Mouse (Mus musculus): Measurements from ENCODE around the gene March2.

The March2 gene

DNA sequence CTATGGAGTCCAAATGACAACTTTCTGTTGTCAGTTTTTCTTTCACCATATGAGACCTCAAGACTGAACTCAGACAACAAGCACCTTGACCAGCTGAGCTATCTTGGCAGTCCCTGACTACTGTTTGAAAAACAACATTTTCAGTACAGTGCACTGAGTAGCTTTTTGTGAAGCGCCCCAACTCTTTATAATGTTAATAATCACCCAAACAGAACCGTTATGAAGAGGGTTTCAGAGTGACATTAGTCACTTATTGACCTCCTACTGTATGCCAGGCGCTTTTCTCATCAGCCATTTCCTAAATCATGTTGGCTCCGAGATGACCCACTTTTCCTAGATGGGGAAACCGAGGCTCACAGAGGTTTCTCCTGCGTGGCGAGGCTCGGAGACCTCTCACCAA, 488 bp downstream of the March2 start:
- peak; percentile 63 for DNase-seq

DNA sequence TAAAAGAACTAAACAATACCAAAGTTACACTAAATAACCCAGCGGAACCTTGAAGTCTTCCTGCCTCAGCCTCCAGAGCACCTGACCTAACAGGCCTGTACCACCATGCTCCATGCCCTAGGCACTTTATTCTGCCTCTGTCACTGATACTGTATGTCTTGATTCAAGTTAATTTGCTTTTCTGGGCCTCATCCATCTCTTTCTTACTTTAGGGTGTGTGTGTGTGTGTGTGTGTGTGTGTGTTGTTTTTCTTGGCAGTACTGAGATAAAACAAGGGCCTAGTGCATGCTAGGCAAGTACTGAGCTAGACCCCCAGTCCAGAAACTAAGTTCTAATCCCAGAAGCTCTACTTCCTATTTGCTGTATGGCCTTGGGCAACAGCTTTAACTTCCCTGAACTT, 1.2 kb downstream of the March2 start:
- DNase-seq: no peak

DNA sequence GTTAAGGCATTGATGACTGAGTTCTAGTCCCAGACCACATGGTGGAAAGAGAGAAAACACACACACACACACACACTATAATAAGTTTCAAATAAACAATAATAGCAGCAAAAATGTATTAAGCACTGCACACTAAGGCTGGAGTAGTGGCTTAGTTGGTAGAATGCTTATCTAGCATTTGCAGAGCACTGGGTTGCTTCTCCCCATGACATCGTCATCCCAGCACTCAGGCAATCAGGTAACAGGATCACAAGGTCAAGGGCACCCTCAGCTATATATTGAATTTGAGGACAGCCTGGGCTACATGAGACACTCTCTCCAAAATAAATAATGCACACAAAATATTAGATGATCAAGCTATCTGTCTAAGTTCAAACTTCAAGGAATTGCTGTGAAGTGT, 3.7 kb downstream of the March2 start:
- DNase-seq: no peak

DNA sequence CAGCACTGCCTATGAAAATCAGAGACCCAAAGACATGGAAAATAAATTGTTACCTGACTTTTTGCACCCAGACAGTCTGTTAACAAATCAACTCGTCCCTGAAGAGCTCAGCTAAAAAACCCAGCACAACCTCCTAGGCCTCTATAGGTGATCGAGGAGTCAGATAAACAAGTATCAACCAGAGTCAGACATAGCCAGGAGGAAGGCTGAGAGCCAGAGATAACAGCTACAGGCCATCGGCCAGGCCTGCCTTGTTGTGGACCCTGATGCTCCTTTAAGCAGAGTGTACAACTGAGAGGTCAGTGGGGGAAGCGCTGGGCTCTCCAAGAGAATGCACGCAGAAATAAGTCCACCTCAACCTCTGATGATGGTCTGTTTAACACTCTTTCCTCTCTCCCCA, 5.2 kb downstream of the March2 start:
- no peak for DNase-seq

GRCm38 (mm10) chr17:33709834-33710233, 8.6 kb downstream of the March2 start:
- DNase-seq: no peak

DNA sequence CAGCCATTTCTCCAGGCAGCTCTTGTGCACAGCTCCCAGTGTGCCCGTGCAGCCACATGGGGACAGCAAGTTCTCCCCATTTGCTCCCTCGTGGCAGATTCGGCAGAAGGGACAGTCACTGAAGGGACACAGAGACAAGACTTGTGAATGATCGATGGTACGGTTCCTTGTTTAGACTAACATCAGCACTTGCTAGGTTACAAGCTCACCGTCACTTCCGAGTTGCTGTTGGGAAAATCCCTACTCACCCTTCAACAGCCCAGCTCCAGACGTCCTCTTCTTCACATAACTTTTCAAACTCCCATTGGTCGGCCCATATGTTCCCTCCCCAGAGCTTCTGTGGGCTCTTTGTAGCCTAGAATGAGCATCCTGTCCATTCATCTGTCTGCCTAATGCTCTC, 15.4 kb downstream of the March2 start:
- DNase-seq: no peak

GRCm38 (mm10) chr17:33702178-33702577, 16.3 kb downstream of the March2 start:
- DNase-seq: no peak

GRCm38 (mm10) chr17:33695471-33695870, 23.0 kb downstream of the March2 start:
- no peak for DNase-seq

DNA sequence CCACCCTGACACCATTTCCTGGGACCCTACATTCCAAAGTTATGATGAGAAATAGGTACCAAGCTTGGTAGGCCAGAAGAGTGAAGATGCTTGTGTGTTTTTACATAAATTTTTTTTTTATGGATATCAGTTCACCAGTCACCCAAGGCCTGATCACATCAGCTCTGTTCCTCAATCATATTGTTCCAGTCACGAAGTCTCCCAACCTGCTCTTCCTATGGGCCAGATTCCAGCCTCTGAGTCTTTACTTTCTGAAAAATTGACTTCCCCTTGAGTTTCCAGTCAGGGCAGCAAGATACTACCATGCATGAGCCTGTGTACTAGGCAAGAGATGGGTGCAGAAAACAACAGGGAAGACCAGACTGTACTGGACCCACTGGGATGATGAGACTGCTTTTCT, 31.7 kb downstream of the March2 start, which contains the start of gene Hnrnpm:
TSS of gene Hnrnpm (minus strand) at position 101 of the 400 bp plus-strand sequence.
- DNase-seq: no peak

- peak; percentile 98 for DNase-seq
Observed at GRCm38 (mm10) chr17:33685249-33685653, 33.2 kb downstream of the March2 start.

DNA sequence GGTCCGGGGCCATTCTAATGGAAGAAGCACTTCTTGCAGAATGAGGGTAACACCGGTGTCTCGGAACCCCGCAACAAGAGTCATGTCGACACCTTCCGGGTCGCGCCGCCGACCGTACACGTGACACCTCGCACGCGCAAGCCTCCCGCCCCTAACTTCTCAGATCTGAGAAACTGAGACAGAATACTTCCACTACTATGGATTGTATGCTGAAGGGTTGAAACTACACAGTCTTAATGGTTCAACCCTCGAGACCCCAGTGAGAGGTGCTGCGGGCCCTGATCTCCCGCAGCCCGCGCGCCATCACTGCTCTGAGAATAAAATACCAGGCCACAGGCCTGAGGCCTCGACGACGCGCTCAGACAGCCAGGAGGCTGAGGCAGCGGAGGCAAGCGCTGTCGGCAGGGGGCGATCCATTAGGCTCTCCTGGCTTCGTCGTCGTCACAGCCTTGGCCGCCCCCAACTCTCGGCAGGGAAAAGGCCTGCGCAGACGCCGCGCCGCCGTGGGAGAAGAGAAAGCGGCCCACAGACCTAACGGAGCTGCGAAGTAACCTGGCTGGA, 33.7 kb downstream of the March2 start:
- peak; percentile 70 for DNase-seq

- DNase-seq: no peak
Observed at GRCm38 (mm10) chr17:33681767-33682166, 36.7 kb downstream of the March2 start.

GRCm38 (mm10) chr17:33678771-33679170, 39.7 kb downstream of the March2 start:
- DNase-seq: no peak

- no peak for DNase-seq
Observed at GRCm38 (mm10) chr17:33676086-33676485, 42.4 kb downstream of the March2 start.

DNA sequence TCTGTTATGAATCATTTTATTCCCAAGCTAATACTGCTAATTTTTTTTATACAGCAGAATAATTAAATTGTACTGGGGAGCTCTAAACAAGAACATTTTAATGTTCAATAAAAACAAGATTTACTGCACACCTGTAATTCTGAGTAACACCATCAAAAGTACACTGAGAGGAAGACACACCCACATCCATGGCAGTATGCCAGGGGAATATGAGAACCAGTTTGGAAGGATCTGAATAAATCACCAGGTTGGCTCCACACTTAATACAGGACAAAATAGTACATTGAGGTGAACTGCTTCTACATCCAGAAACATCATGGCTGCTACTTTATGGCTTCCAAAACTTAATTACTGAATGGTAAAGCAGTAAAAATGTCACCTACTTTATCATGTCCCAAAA, 43.0 kb downstream of the March2 start:
- DNase-seq: peak; percentile 34

DNA sequence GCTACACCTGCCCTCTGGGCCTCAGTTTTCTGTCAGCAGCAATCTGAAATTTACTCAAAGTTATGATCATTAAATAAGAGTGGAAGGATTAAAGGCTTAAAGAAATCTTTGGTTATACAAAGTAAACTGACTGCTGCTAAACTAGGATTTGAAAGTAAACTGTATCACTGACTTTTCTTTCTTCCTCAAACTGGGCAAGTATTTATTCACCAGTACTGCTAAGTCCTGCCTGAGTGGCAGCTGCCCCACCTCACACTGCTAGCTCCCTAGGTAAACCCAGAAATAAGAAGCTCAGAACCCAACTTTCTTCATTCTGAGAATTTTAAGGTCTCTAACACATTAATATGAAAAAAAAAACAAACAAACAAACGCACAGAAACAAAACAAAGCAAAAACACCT, 44.6 kb downstream of the March2 start:
- DNase-seq: no peak

- no peak for DNase-seq
Observed at GRCm38 (mm10) chr17:33669681-33670080, 48.8 kb downstream of the March2 start.

- DNase-seq: no peak
Observed at GRCm38 (mm10) chr17:33666813-33667212, 51.7 kb downstream of the March2 start.

DNA sequence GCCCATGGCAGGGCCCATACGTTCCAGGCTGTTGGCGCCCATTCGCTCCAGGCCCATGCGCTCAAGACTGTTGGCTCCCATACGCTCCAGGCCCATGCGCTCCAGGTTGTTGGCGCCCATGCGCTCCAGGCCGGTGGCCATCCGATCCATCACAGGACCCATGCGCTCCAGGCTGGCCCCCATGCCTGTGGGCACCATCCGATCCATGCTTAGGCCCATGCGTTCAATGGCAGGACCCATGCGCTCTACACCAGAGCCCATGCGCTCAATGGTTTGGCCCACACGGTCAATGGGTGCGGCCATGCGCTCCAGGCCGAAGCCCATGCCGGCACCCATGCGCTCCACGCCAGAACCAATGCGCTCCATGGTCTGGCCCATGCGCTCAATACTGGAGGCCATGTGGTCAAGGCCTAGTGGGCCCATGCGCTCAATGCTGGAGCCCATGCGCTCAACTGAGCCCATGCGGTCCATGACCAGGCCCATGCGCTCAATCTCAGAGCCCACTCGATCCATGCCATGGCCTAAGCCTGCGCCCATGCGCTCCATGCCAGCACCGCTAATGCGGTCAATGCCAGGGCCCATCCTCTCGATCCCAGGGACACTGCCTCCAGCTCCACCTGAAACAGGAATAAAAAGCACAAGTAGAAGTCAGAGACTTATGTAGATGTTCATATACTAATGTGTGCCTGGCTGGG, 68.5 kb downstream of the March2 start:
- DNase-seq: no peak

- no peak for DNase-seq
Observed at GRCm38 (mm10) chr17:33645073-33645472, 73.4 kb downstream of the March2 start.

GRCm38 (mm10) chr17:33644068-33644467, 74.4 kb downstream of the March2 start:
- DNase-seq: no peak

DNA sequence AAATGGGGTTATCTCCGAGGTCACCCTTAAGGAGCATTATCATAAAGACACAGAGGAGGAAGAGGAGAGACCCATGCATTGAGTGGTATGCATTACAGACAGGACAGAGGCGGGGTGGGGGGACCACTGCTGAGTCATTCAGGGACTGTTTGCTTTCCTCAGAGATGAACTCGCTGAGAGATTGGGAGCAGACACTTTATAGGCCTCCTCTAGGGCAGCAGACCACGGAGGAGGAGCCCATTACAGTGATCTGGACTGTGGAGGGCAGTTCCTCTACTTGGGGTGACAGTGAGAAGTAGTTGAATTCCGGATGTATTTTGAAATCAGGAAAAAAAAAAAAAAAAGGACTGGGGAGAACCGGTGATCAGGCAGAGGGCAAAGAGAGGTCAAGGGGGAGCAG, 78.7 kb downstream of the March2 start:
- DNase-seq: no peak

DNA sequence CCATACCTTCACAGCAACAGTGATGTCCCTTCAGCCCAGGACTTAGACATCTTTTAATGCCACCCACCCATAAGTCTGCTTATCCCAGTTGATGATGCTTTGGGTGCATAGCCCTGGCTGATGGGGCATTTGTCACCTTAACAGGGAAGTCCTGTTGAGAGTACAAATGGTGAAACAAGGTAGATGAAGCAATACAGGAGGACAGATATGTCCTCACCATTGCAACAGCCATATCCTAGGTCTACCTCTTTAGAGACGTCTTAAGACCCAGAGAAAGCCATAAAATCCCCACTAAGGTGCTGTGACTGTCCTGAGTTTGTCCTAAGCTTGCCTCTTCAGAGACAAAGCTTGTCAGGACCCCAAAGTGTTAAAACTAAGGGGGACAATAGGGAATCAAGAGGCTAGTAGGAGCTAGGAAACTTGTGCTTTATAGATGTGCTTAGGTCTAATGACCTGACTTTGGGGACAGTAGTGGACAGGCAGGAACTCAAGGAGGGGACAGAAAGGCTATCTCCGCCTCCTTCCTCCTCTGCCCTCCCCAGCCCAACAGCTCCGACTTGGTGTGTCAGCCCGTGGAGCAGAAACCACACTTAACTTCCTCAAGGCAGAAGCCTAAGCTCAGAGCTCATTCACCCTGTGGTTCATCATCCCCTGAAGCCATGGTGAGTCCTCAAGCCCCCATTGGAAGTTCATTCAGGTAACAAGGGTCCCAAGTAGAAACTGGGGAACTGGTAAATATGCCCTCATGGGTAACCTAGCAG, 80.8 kb downstream of the March2 start, which contains the start of gene Pram1:
TSS of gene Pram1 (plus strand) at position 541 of the 761 bp plus-strand sequence.
- DNase-seq: no peak

GRCm38 (mm10) chr17:33637038-33637437, 81.4 kb downstream of the March2 start:
- peak; percentile 33 for DNase-seq

All from kidney, adult 9 months (tissue).